Mouse (Mus musculus) lung, embryonic 14.5 days (tissue): ENCODE measurements around the gene Elane. TPM values are rescaled to one million over a fixed set of nuclear protein-coding genes. Genes with fewer than 3 reads are reported as not detected.
A peak's percentile ranks its signal among the peaks of the same experiment; 100 is the strongest.

Experiments used
- ATAC-seq: fragments of 200-750 bp; cut with Nextera tagmentation; 2 replicates; pipeline ENCODE4 v1.8.0; 2017; ENCODE audit warnings: mild to moderate bottlenecking, moderate TSS enrichment, moderate library complexity; ENCODE audit not compliant: insufficient read depth
- DNase-seq: peaks from one replicate; pipeline ENCODE4 v3.0.0-alpha.2; 2015
- H3K27ac ChIP-seq: fragments of 300-500 bp; sonication (generic); 2 replicates; pipeline ENCODE4 v1.5.1; 2014; ENCODE audit warnings: low read depth, mild to moderate bottlenecking, moderate library complexity
- H3K27me3 ChIP-seq: fragments of 300-500 bp; sonication (generic); 2 replicates; pipeline ENCODE4 v1.6.1; 2014; ENCODE audit warnings: low read length, control low read depth; ENCODE audit not compliant: insufficient read depth
- H3K36me3 ChIP-seq: fragments of 300-500 bp; sonication (generic); 2 replicates; pipeline ENCODE4 v1.6.1; 2014; ENCODE audit warnings: control low read depth; ENCODE audit not compliant: insufficient read depth
- H3K4me1 ChIP-seq: fragments of 300-500 bp; sonication (generic); 2 replicates; pipeline ENCODE4 v1.6.1; 2014; ENCODE audit warnings: antibody characterized with exemption, control low read depth; ENCODE audit not compliant: insufficient read depth
- H3K4me2 ChIP-seq: fragments of 300-500 bp; sonication (generic); 2 replicates; pipeline ENCODE4 v1.6.1; 2014; ENCODE audit warnings: mild to moderate bottlenecking
- H3K4me3 ChIP-seq: fragments of 300-500 bp; sonication (generic); 2 replicates; pipeline ENCODE4 v1.5.1; 2014; ENCODE audit warnings: low read depth, low read length
- H3K9ac ChIP-seq: fragments of 300-500 bp; sonication (generic); 2 replicates; pipeline ENCODE4 v1.6.1; 2014
- H3K9me3 ChIP-seq: fragments of 300-500 bp; sonication (generic); 2 replicates; pipeline ENCODE4 v1.6.1; 2016; ENCODE audit warnings: low read depth, low read length, control low read depth
- CTCF ChIP-seq: IDR thresholded peaks from 2 replicates; pipeline ENCODE4 v1.5.1; 2016; ENCODE audit warnings: antibody characterized with exemption, low read depth
- WGBS: fragments of 180-500 bp; shearing (Covaris S2); extraction: QIAGEN DNeasy Blood & Tissue Kit; methylation state at CpG from one replicate; pipeline ENCODE4 v1.1.7; 2014; 5-methylcytosine and 5-hydroxymethylcytosine counted together
- polyA plus RNA-seq: library from polyadenylated mRNA; unstranded; fragments of >200 nt; fragmentation: Nextera tagmentation; extraction: Ambion mirVana; gene quantifications from 2 replicates; pipeline ENCODE4 v1.2.1, GENCODE M21; 2014

Gene Elane
- polyA plus RNA-seq, 1 experiment from 2014 or later: 0.18 TPM

- DNase-seq: no peak
- Histone ChIP-seq H3K27me3 (no peaks in the 10 kb centered on the region), H3K36me3 (peaks cover 90% of the 10 kb centered on the region), H3K4me2 (no peak overlapping the region), H3K4me3 (no peak overlapping the region), H3K9ac (no peak overlapping the region), H3K9me3 (no peaks in the 10 kb centered on the region), H3K4me1 (peaks cover 10% of the 10 kb centered on the region), H3K27ac (no peak overlapping the region)
- ATAC-seq: no peak
- no peak for TF ChIP-seq CTCF
- 59% methylated on average over 10 of the region's 10 CpGs for WGBS
Observed at GRCm38 (mm10) chr10:79862925-79863324, 23.1 kb upstream of the Elane start.

GRCm38 (mm10) chr10:79864351-79865188 is 21.5 kb upstream of the Elane start:
- no peak overlapping the region for H3K9ac ChIP-seq
- no peak for TF ChIP-seq CTCF
- DNase-seq (no peak), ATAC-seq (peak; percentile 22)
- WGBS: 39% methylated on average over 10 of the region's 10 CpGs
- H3K9me3 ChIP-seq: no peaks in the 10 kb centered on the region
- H3K4me1 ChIP-seq: peaks cover under 1% of the 10 kb centered on the region; the same call in 1 of the 2 replicates
- peak overlapping the region; percentile 32; the same call in 1 of the 2 replicates for H3K27ac ChIP-seq
- no peaks in the 10 kb centered on the region for H3K27me3 ChIP-seq
- H3K36me3 ChIP-seq: peaks cover 73% of the 10 kb centered on the region
- 0 out of 2 replicates have a peak overlapping the region, but pooled peaks have one; percentile 0 for H3K4me3 ChIP-seq
- H3K4me2 ChIP-seq: no peak overlapping the region

GRCm38 (mm10) chr10:79865189-79865601 is 20.9 kb upstream of the Elane start:
- no peak overlapping the region for H3K4me2 ChIP-seq
- no peaks in the 10 kb centered on the region for H3K27me3 ChIP-seq
- no peaks in the 10 kb centered on the region for H3K4me1 ChIP-seq
- no peaks in the 10 kb centered on the region for H3K9me3 ChIP-seq
- WGBS: 42% methylated on average over 12 of the region's 12 CpGs
- H3K27ac ChIP-seq: peak overlapping the region; percentile 32; the same call in 1 of the 2 replicates
- H3K36me3 ChIP-seq: peaks cover 67% of the 10 kb centered on the region
- H3K4me3 ChIP-seq: 0 out of 2 replicates have a peak overlapping the region, but pooled peaks have one; percentile 0
- no peak overlapping the region for H3K9ac ChIP-seq
- ATAC-seq (peak; percentile 28), DNase-seq (no peak)
- no peak for TF ChIP-seq CTCF

- no peak overlapping the region for H3K27ac ChIP-seq
Observed at GRCm38 (mm10) chr10:79865801-79866295, 20.2 kb upstream of the Elane start.

GRCm38 (mm10) chr10:79866601-79867000 is 19.4 kb upstream of the Elane start:
- Histone ChIP-seq H3K4me2 (no peak overlapping the region), H3K36me3 (peaks cover 53% of the 10 kb centered on the region), H3K9me3 (no peaks in the 10 kb centered on the region), H3K4me1 (no peaks in the 10 kb centered on the region), H3K9ac (no peak overlapping the region), H3K27ac (no peak overlapping the region), H3K4me3 (no peak overlapping the region), H3K27me3 (no peaks in the 10 kb centered on the region)
- WGBS: 66% methylated on average over 11 of the region's 11 CpGs
- ATAC-seq (no peak), DNase-seq (no peak)
- TF ChIP-seq CTCF: no peak

More at GRCm38 (mm10) chr10:79865801-79866295, 20.2 kb upstream of the Elane start:
- peaks cover 60% of the 10 kb centered on the region for H3K36me3 ChIP-seq
- H3K9ac ChIP-seq: no peak overlapping the region
- no peaks in the 10 kb centered on the region for H3K9me3 ChIP-seq
- H3K27me3 ChIP-seq: no peaks in the 10 kb centered on the region
- TF ChIP-seq CTCF: peak; percentile 65
- no peak overlapping the region for H3K4me3 ChIP-seq
- ATAC-seq (peak; percentile 12; the same call in 1 of the 2 replicates), DNase-seq (no peak)
- no peak overlapping the region for H3K4me2 ChIP-seq
- 64% methylated on average over 19 of the region's 19 CpGs for WGBS
- no peaks in the 10 kb centered on the region for H3K4me1 ChIP-seq

- no peaks in the 10 kb centered on the region for H3K9me3 ChIP-seq
- H3K9ac ChIP-seq: no peak overlapping the region
- ATAC-seq (no peak), DNase-seq (no peak)
- H3K36me3 ChIP-seq: 0 out of 2 replicates have a peak, but pooled peaks cover under 1% of the 10 kb centered on the region
- H3K27me3 ChIP-seq: no peaks in the 10 kb centered on the region
- WGBS: 87% methylated on average over 8 of the region's 8 CpGs
- H3K4me2 ChIP-seq: no peak overlapping the region
- no peak overlapping the region for H3K27ac ChIP-seq
- no peaks in the 10 kb centered on the region; the same call in 1 of the 2 replicates for H3K4me1 ChIP-seq
- no peak overlapping the region for H3K4me3 ChIP-seq
- TF ChIP-seq CTCF: no peak
Observed at GRCm38 (mm10) chr10:79871845-79872244, 14.2 kb upstream of the Elane start.

DNA sequence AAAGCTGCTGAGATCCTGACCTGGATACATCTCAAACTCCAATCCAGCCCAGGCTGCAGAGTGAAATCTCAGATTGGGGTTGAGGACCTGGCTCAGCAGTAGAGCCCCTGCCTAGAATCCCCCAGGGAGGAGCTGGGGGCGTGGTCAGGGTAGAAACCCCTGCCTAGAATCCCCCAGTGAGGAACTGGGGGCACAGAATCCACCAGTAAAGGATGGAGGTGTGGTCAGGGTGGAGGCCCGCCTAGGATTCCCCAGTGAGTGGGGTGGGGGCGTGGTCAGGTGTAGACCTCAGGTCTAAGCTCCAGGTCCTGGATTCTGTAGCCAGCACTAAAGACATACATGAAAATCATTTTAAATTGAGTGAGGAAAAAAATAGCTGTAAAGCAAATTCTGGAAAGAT is 13.2 kb upstream of the Elane start:
- Histone ChIP-seq H3K4me1 (no peaks in the 10 kb centered on the region; the same call in 1 of the 2 replicates), H3K9ac (peak overlapping the region; percentile 79; the same call in 1 of the 2 replicates), H3K27me3 (no peaks in the 10 kb centered on the region), H3K4me2 (peak overlapping the region; percentile 97), H3K36me3 (no peaks in the 10 kb centered on the region), H3K4me3 (peak overlapping the region; percentile 72; the same call in 1 of the 2 replicates), H3K27ac (no peak overlapping the region), H3K9me3 (no peaks in the 10 kb centered on the region)
- WGBS: 46% methylated on average over 3 of the region's 3 CpGs
- DNase-seq (no peak), ATAC-seq (no peak)
- no peak for TF ChIP-seq CTCF
